Mouse (Mus musculus): ENCODE results near the gene Sytl3.

DNA sequence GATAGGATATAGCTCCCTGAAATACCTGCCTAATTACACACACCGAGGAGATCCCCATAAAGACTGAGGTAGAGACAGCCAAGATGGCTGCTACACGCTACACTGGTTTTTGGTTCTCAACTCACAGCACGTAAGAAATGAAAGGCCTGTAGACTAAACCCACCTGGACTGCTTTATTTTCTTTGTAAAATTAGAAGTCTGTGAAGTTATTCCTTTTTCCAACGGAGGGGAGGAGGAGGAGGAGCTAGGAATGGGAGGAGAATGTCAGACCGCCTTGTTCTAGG is 113.5 kb downstream of the Sytl3 start:
- no peak for TF ChIP-seq CTCF (IDR thresholded peaks at IDR 0.05; ENCODE audit: insufficient read depth, low read length)
- TF ChIP-seq POLR2A (IDR thresholded peaks at IDR 0.05; ENCODE audit: borderline replicate concordance, extremely low read depth, low read depth, low read length): no peak

All from lung, adult 2 months (tissue).